Mouse (Mus musculus): Measurements from ENCODE around the gene Map4. TPM values are rescaled to one million over a fixed set of nuclear protein-coding genes. Genes with fewer than 3 reads are reported as not detected.

Map4 gene
- polyA plus RNA-seq, 2 experiments from 2014 or later, result 40.8 to 42.7 TPM

DNA sequence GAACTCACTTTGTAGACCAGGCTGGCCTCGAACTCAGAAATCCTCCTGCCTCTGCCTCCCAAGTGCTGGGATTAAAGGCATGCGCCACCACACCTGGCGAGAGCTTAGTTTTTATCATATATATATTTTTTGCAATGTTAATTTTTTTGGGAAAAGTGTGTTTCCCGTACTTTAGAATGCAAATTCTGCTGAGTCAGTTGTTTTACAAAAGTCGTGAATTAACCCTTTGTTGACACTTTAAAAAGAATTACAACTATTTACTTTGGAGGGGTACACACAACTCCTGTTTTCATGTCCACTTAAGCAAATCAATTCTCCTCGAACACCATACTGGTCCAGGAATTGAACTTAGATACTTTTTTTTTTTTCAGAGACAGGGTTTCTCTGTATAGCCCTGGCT is 201.7 kb downstream of the Map4 start:
- ATAC-seq, result no peak

Other genes starting within 250 kb of the Map4 start
- not detected for gene Fbxw18, start 228.8 kb upstream of the Map4 start, polyA plus RNA-seq (2017; shearing (Covaris generic))
- gene Fbxw26, start 185.4 kb upstream of the Map4 start, polyA plus RNA-seq (2017; shearing (Covaris generic)), result not detected
- gene Fbxw27, start 140.8 kb upstream of the Map4 start, polyA plus RNA-seq (2017; shearing (Covaris generic)), result not detected
- not detected for gene Spink8, start 119.2 kb upstream of the Map4 start, polyA plus RNA-seq (2017; shearing (Covaris generic))
- 1 to 10 TPM; 6.7 to 8.9 TPM for gene Nme6, start 98.7 kb upstream of the Map4 start, polyA plus RNA-seq (2017; shearing (Covaris generic))
- not detected for gene Camp, start 81.8 kb upstream of the Map4 start, polyA plus RNA-seq (2017; shearing (Covaris generic))
- 1 to 10 TPM; 7.1 to 7.7 TPM for gene Cdc25a, start 55.9 kb upstream of the Map4 start, polyA plus RNA-seq (2017; shearing (Covaris generic))
- 10 to 100 TPM; 30.7 to 34.5 TPM for gene Smarcc1, start 186.2 kb downstream of the Map4 start, polyA plus RNA-seq (2017; shearing (Covaris generic))
- 10 to 100 TPM; 74.5 to 77.7 TPM for gene Dhx30, start 186.4 kb downstream of the Map4 start, polyA plus RNA-seq (2017; shearing (Covaris generic))

All from activated CD4-positive, CD25-positive, alpha-beta regulatory T cell, adult 4 months (primary cell).